Mouse (Mus musculus): Measurements from ENCODE around the gene Ino80e. TPM values are rescaled to one million over a fixed set of nuclear protein-coding genes. Genes with fewer than 3 reads are reported as not detected.

The Ino80e gene
- polyA plus RNA-seq, 1 experiment from 2014 or later, result 108 TPM

GRCm38 (mm10) chr7:126825403-126825802 lies 36.8 kb downstream of the Ino80e start:
- Histone ChIP-seq H3K4me2 (no peak overlapping the region), H3K9ac (no peak overlapping the region), H3K27ac (no peak overlapping the region), H3K9me3 (no peaks in the 10 kb centered on the region), H3K27me3 (peaks cover 48% of the 10 kb centered on the region), H3K4me3 (no peak overlapping the region), H3K4me1 (peaks cover 5% of the 10 kb centered on the region; the same call in 1 of the 2 replicates), H3K36me3 (no peaks in the 10 kb centered on the region)
- WGBS, result 20% methylated on average over 8 of the region's 8 CpGs
- ATAC-seq (ENCODE audit: insufficient number of reproducible peaks, insufficient read depth, low FRiP score, low TSS enrichment, low read depth), result no peak

GRCm38 (mm10) chr7:126823940-126824339 lies 38.2 kb downstream of the Ino80e start:
- H3K4me2 ChIP-seq, result no peak overlapping the region
- peaks cover 38% of the 10 kb centered on the region for H3K27me3 ChIP-seq
- no peak overlapping the region for H3K9ac ChIP-seq
- H3K27ac ChIP-seq, result no peak overlapping the region
- peaks cover 5% of the 10 kb centered on the region; the same call in 1 of the 2 replicates for H3K4me1 ChIP-seq
- 11% methylated on average over 10 of the region's 10 CpGs for WGBS
- no peaks in the 10 kb centered on the region for H3K36me3 ChIP-seq
- no peak overlapping the region for H3K4me3 ChIP-seq
- no peaks in the 10 kb centered on the region for H3K9me3 ChIP-seq
- no peak for ATAC-seq (ENCODE audit: insufficient number of reproducible peaks, insufficient read depth, low FRiP score, low TSS enrichment, low read depth)

GRCm38 (mm10) chr7:126823202-126823711 lies 38.9 kb downstream of the Ino80e start:
- H3K27ac ChIP-seq, result no peak overlapping the region
- 0 out of 2 replicates have a peak overlapping the region, but pooled peaks have one; percentile 52 for H3K9ac ChIP-seq
- H3K27me3 ChIP-seq, result peaks cover 38% of the 10 kb centered on the region
- no peaks in the 10 kb centered on the region for H3K36me3 ChIP-seq
- ATAC-seq (ENCODE audit: insufficient number of reproducible peaks, insufficient read depth, low FRiP score, low TSS enrichment, low read depth), result 0 out of 2 replicates have a peak, but pooled peaks have one; percentile 10
- H3K9me3 ChIP-seq, result no peaks in the 10 kb centered on the region
- H3K4me2 ChIP-seq, result peak overlapping the region; percentile 59
- peak overlapping the region; percentile 36 for H3K4me3 ChIP-seq
- H3K4me1 ChIP-seq, result peaks cover 5% of the 10 kb centered on the region; the same call in 1 of the 2 replicates
- WGBS, result 2% methylated on average over 15 of the region's 19 CpGs

GRCm38 (mm10) chr7:126822741-126823140 lies 39.4 kb downstream of the Ino80e start:
- no peak for ATAC-seq (ENCODE audit: insufficient number of reproducible peaks, insufficient read depth, low FRiP score, low TSS enrichment, low read depth)
- no peaks in the 10 kb centered on the region for H3K36me3 ChIP-seq
- no peak overlapping the region for H3K27ac ChIP-seq
- H3K9me3 ChIP-seq, result no peaks in the 10 kb centered on the region
- peak overlapping the region; percentile 59 for H3K4me2 ChIP-seq
- WGBS, result 10% methylated on average over 9 of the region's 9 CpGs
- H3K4me1 ChIP-seq, result peaks cover 5% of the 10 kb centered on the region; the same call in 1 of the 2 replicates
- peaks cover 38% of the 10 kb centered on the region for H3K27me3 ChIP-seq
- peak overlapping the region; percentile 36 for H3K4me3 ChIP-seq
- H3K9ac ChIP-seq, result no peak overlapping the region

- Histone ChIP-seq H3K4me3 (no peak overlapping the region), H3K27me3 (peaks cover 35% of the 10 kb centered on the region)
- no peak for ATAC-seq (ENCODE audit: insufficient number of reproducible peaks, insufficient read depth, low FRiP score, low TSS enrichment, low read depth)
These were observed 40.2 kb downstream of the Ino80e start for GRCm38 (mm10) chr7:126821835-126822511.

GRCm38 (mm10) chr7:126818818-126819217 lies 43.4 kb downstream of the Ino80e start:
- Histone ChIP-seq H3K9me3 (no peaks in the 10 kb centered on the region), H3K27me3 (peaks cover 19% of the 10 kb centered on the region), H3K4me3 (no peak overlapping the region), H3K4me1 (peaks cover 5% of the 10 kb centered on the region; the same call in 1 of the 2 replicates), H3K27ac (no peak overlapping the region), H3K9ac (no peak overlapping the region), H3K36me3 (no peaks in the 10 kb centered on the region), H3K4me2 (no peak overlapping the region)
- 57% methylated on average over 1 of the region's 1 CpGs for WGBS
- ATAC-seq (ENCODE audit: insufficient number of reproducible peaks, insufficient read depth, low FRiP score, low TSS enrichment, low read depth), result no peak

More at GRCm38 (mm10) chr7:126821835-126822511, 40.2 kb downstream of the Ino80e start:
- Histone ChIP-seq H3K4me2 (no peak overlapping the region), H3K27ac (no peak overlapping the region), H3K4me1 (peaks cover 5% of the 10 kb centered on the region; the same call in 1 of the 2 replicates), H3K9me3 (no peaks in the 10 kb centered on the region), H3K36me3 (no peaks in the 10 kb centered on the region), H3K9ac (no peak overlapping the region)
- WGBS, result 22% methylated on average over 7 of the region's 7 CpGs

- no peak for ATAC-seq (ENCODE audit: insufficient number of reproducible peaks, insufficient read depth, low FRiP score, low TSS enrichment, low read depth)
- WGBS, result 84% methylated on average over 7 of the region's 7 CpGs
These were observed 44.6 kb downstream of the Ino80e start for GRCm38 (mm10) chr7:126817595-126817994.

GRCm38 (mm10) chr7:126816494-126816893 lies 45.7 kb downstream of the Ino80e start:
- Histone ChIP-seq H3K27me3 (no peaks in the 10 kb centered on the region; the same call in 1 of the 2 replicates), H3K4me1 (no peaks in the 10 kb centered on the region), H3K4me2 (no peak overlapping the region), H3K27ac (no peak overlapping the region), H3K9me3 (no peaks in the 10 kb centered on the region), H3K4me3 (no peak overlapping the region), H3K9ac (no peak overlapping the region), H3K36me3 (no peaks in the 10 kb centered on the region)
- ATAC-seq (ENCODE audit: insufficient number of reproducible peaks, insufficient read depth, low FRiP score, low TSS enrichment, low read depth), result no peak
- WGBS, result 87% methylated on average over 8 of the region's 8 CpGs

More at GRCm38 (mm10) chr7:126817595-126817994, 44.6 kb downstream of the Ino80e start:
- H3K9ac ChIP-seq, result no peak overlapping the region
- no peak overlapping the region for H3K27ac ChIP-seq
- no peak overlapping the region for H3K4me2 ChIP-seq
- H3K36me3 ChIP-seq, result no peaks in the 10 kb centered on the region
- no peaks in the 10 kb centered on the region; the same call in 1 of the 2 replicates for H3K4me1 ChIP-seq
- no peaks in the 10 kb centered on the region for H3K9me3 ChIP-seq
- no peak overlapping the region for H3K4me3 ChIP-seq
- peaks cover 7% of the 10 kb centered on the region for H3K27me3 ChIP-seq

GRCm38 (mm10) chr7:126815726-126816222 lies 46.4 kb downstream of the Ino80e start:
- no peak overlapping the region for H3K4me2 ChIP-seq
- H3K27me3 ChIP-seq, result no peaks in the 10 kb centered on the region; the same call in 1 of the 2 replicates
- no peaks in the 10 kb centered on the region for H3K9me3 ChIP-seq
- H3K4me1 ChIP-seq, result no peaks in the 10 kb centered on the region
- no peak overlapping the region for H3K4me3 ChIP-seq
- H3K27ac ChIP-seq, result no peak overlapping the region
- no peak overlapping the region for H3K9ac ChIP-seq
- WGBS, result 70% methylated on average over 8 of the region's 8 CpGs
- H3K36me3 ChIP-seq, result no peaks in the 10 kb centered on the region
- ATAC-seq (ENCODE audit: insufficient number of reproducible peaks, insufficient read depth, low FRiP score, low TSS enrichment, low read depth), result no peak

GRCm38 (mm10) chr7:126809723-126810369 lies 52.3 kb downstream of the Ino80e start:
- peak overlapping the region; percentile 76 for H3K4me3 ChIP-seq
- peaks cover 25% of the 10 kb centered on the region for H3K4me1 ChIP-seq
- peak overlapping the region; percentile 91 for H3K4me2 ChIP-seq
- ATAC-seq (ENCODE audit: insufficient number of reproducible peaks, insufficient read depth, low FRiP score, low TSS enrichment, low read depth), result no peak
- 46% methylated on average over 5 of the region's 5 CpGs for WGBS
- peaks cover 11% of the 10 kb centered on the region; the same call in 1 of the 2 replicates for H3K36me3 ChIP-seq
- H3K9ac ChIP-seq, result peak overlapping the region; percentile 89; the same call in 1 of the 2 replicates
- H3K9me3 ChIP-seq, result no peaks in the 10 kb centered on the region
- no peak overlapping the region for H3K27ac ChIP-seq
- no peaks in the 10 kb centered on the region; the same call in 1 of the 2 replicates for H3K27me3 ChIP-seq

- peak; percentile 88 for ATAC-seq (ENCODE audit: insufficient number of reproducible peaks, insufficient read depth, low FRiP score, low TSS enrichment, low read depth)
These were observed 53.3 kb downstream of the Ino80e start for GRCm38 (mm10) chr7:126808703-126809455.

More at GRCm38 (mm10) chr7:126808703-126809455, 53.3 kb downstream of the Ino80e start:
- Histone ChIP-seq H3K9me3 (no peaks in the 10 kb centered on the region), H3K4me2 (peak overlapping the region; percentile 91), H3K4me1 (peaks cover 25% of the 10 kb centered on the region), H3K9ac (peak overlapping the region; percentile 89), H3K27me3 (no peaks in the 10 kb centered on the region; the same call in 1 of the 2 replicates), H3K27ac (peak overlapping the region; percentile 80), H3K36me3 (peaks cover 16% of the 10 kb centered on the region), H3K4me3 (peak overlapping the region; percentile 76)
- under 1% methylated on average over 43 of the region's 43 CpGs for WGBS

All from embryonic facial prominence, embryonic 13.5 days (tissue).